Mouse (Mus musculus) intestine, embryonic 14.5 days (tissue): ENCODE measurements around the gene Ccl2. TPM values are rescaled to one million over a fixed set of nuclear protein-coding genes. Genes with fewer than 3 reads are reported as not detected.

Experiments used
- ATAC-seq: fragments of 200-750 bp; cut with Nextera tagmentation; replicated peaks from 2 replicates; pipeline ENCODE4 v1.8.0; 2017; ENCODE audit warnings: low read depth, moderate number of reproducible peaks, moderate TSS enrichment, moderate library complexity; ENCODE audit not compliant: low FRiP score, low TSS enrichment
- DNase-seq: peaks from one replicate; pipeline ENCODE4 v3.0.0-alpha.2; 2018; ENCODE audit warnings: low spot score
- H3K27ac ChIP-seq: fragments of 300-500 bp; sonication (generic); 2 replicates; pipeline ENCODE4 v1.5.1; 2014; ENCODE audit warnings: low read depth, mild to moderate bottlenecking, control low read depth
- H3K27me3 ChIP-seq: fragments of 300-500 bp; sonication (generic); replicated peaks from 2 replicates; pipeline ENCODE4 v1.6.1; 2014; ENCODE audit warnings: low read length, control low read depth; ENCODE audit not compliant: control insufficient read depth, insufficient read depth
- H3K36me3 ChIP-seq: fragments of 300-500 bp; sonication (generic); 2 replicates; pipeline ENCODE4 v1.6.1; 2014; ENCODE audit warnings: low read length, control low read depth; ENCODE audit not compliant: control insufficient read depth, insufficient read depth
- H3K4me1 ChIP-seq: fragments of 300-500 bp; sonication (generic); replicated peaks from 2 replicates; pipeline ENCODE4 v1.6.1; 2014; ENCODE audit warnings: low read length, control low read depth, mixed read lengths; ENCODE audit not compliant: control insufficient read depth, insufficient read depth
- H3K4me2 ChIP-seq: fragments of 300-500 bp; sonication (generic); 2 replicates; pipeline ENCODE4 v1.6.1; 2014; ENCODE audit warnings: low read length
- H3K4me3 ChIP-seq: fragments of 300-500 bp; sonication (generic); 2 replicates; pipeline ENCODE4 v1.5.1; 2014; ENCODE audit warnings: low read depth, low read length, control low read depth, mixed read lengths
- H3K9ac ChIP-seq: fragments of 300-500 bp; sonication (generic); 2 replicates; pipeline ENCODE4 v1.6.1; 2014; ENCODE audit warnings: mild to moderate bottlenecking, low read length
- H3K9me3 ChIP-seq: fragments of 300-500 bp; sonication (generic); 2 replicates; pipeline ENCODE4 v1.6.1; 2016; ENCODE audit warnings: low read length, control low read depth; ENCODE audit not compliant: control insufficient read depth
- WGBS: fragments of 180-500 bp; shearing (Covaris S2); extraction: QIAGEN DNeasy Blood & Tissue Kit; methylation state at CpG from one replicate; pipeline ENCODE4 v1.1.7; 2014; 5-methylcytosine and 5-hydroxymethylcytosine counted together
- polyA plus RNA-seq: library from polyadenylated mRNA; unstranded; fragments of >200 nt; fragmentation: Nextera tagmentation; extraction: Ambion mirVana; gene quantifications from 2 replicates; pipeline ENCODE4 v1.2.1, GENCODE M21; 2014

Ccl2 gene
- polyA plus RNA-seq, 1 experiment from 2014 or later, result 17.4 TPM

GRCm38 (mm10) chr11:82045471-82045870 is 10.1 kb downstream of the Ccl2 start, which contains the start of gene Ccl7:
TSS of gene Ccl7 (plus strand) at chr11:82045712.
- 70% methylated on average over 3 of the region's 3 CpGs for WGBS
- Histone ChIP-seq H3K36me3 (no peaks in the 10 kb centered on the region), H3K9ac (no peak within 1 kb of the TSS), H3K27ac (no peak within 1 kb of the TSS), H3K27me3 (no peaks in the 10 kb centered on the region), H3K4me3 (no peak within 1 kb of the TSS), H3K4me1 (no peaks in the 10 kb centered on the region), H3K4me2 (no peak within 1 kb of the TSS), H3K9me3 (no peaks in the 10 kb centered on the region)
- DNase-seq (no peak), ATAC-seq (no peak)

- no peak for ATAC-seq
- H3K36me3 ChIP-seq, result no peaks in the 10 kb centered on the region
Measured at GRCm38 (mm10) chr11:82047746-82048415, 12.5 kb downstream of the Ccl2 start.

DNA sequence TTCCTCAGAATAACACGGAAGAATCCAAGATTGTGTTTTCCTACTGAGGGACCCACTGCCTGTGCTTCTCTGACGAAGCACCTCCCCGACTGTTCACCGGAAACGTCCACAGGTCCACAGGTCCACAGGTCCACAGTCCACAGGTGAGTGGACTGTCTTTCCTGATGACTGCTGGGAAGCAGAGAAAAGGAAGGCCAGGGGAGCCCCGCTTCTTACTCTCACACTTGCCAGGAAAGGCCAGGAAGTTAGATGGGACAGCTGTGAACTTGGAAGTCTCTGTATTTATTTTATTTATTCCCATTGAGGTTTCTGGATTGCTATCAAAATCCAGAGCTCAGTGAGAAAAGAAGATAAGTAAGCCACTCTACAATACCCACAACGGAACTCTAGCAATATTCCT is 18.5 kb downstream of the Ccl2 start:
- no peak overlapping the region for H3K4me3 ChIP-seq
- no peak overlapping the region for H3K9ac ChIP-seq
- ATAC-seq (no peak), DNase-seq (no peak)
- WGBS, result 81% methylated on average over 7 of the region's 7 CpGs
- H3K4me1 ChIP-seq, result no peaks in the 10 kb centered on the region
- no peak overlapping the region for H3K27ac ChIP-seq
- no peaks in the 10 kb centered on the region for H3K9me3 ChIP-seq
- H3K36me3 ChIP-seq, result no peaks in the 10 kb centered on the region
- H3K27me3 ChIP-seq, result no peaks in the 10 kb centered on the region
- no peak overlapping the region for H3K4me2 ChIP-seq

More at GRCm38 (mm10) chr11:82047746-82048415, 12.5 kb downstream of the Ccl2 start:
- peak; percentile 63 for DNase-seq
- Histone ChIP-seq H3K4me3 (no peak overlapping the region), H3K9ac (no peak overlapping the region), H3K27ac (no peak overlapping the region), H3K9me3 (no peaks in the 10 kb centered on the region), H3K27me3 (no peaks in the 10 kb centered on the region), H3K4me2 (no peak overlapping the region), H3K4me1 (no peaks in the 10 kb centered on the region)
- WGBS, result 34% methylated on average over 6 of the region's 6 CpGs

DNA sequence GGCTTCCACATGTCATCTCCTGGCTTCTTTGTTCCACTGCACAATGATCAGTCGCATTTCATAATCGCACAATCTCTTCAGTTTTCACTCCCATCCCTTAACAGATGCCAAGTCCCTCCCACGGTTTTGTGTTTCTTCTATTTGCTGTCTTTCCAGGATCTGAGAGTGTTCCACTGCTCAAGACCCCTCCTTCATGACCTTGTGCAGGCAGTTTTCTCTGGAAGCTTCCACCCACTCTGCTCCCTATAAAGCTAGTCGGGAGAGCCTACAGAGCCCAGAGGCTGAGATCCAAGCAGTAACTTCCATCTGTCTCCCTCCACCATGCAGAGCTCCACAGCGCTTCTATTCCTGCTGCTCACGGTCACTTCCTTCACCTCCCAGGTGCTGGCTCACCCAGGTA is 22.3 kb downstream of the Ccl2 start, which contains the start of gene Ccl11:
TSS of gene Ccl11 (plus strand) at position 178 of the 400 bp plus-strand sequence.
- H3K27ac ChIP-seq, result no peak within 1 kb of the TSS
- ATAC-seq, result no peak
- no peaks in the 10 kb centered on the region for H3K4me1 ChIP-seq
- 67% methylated on average over 6 of the region's 6 CpGs for WGBS
- H3K4me2 ChIP-seq, result no peak within 1 kb of the TSS
- 0 out of 2 replicates have a peak within 1 kb of the TSS, but pooled peaks have one; percentile 15 for H3K9ac ChIP-seq
- H3K36me3 ChIP-seq, result no peaks in the 10 kb centered on the region
- H3K27me3 ChIP-seq, result no peaks in the 10 kb centered on the region
- H3K9me3 ChIP-seq, result no peaks in the 10 kb centered on the region
- peak within 1 kb of the TSS; percentile 15; the same call in 1 of the 2 replicates for H3K4me3 ChIP-seq
- no peak for DNase-seq

DNA sequence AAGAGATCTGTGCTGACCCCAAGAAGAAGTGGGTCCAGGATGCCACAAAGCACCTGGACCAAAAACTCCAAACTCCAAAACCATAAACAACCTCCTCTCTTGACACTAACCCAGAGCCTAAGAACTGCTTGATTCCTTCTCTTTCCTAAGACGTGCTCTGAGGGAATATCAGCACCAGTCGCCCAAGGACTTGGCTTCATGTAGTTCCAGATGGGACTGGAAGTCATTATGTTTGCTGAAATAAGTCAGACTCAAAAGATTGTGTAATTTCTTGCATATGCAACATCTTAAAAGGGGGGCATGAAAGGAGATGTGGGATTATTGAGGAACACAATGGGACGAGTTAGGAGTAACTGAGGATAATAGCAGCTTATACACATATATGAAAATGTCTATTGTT is 26.9 kb downstream of the Ccl2 start:
- no peaks in the 10 kb centered on the region for H3K4me1 ChIP-seq
- WGBS, result 83% methylated on average over 3 of the region's 3 CpGs
- H3K36me3 ChIP-seq, result no peaks in the 10 kb centered on the region
- no peaks in the 10 kb centered on the region for H3K9me3 ChIP-seq
- no peak overlapping the region for H3K4me2 ChIP-seq
- H3K9ac ChIP-seq, result no peak overlapping the region
- no peak overlapping the region for H3K27ac ChIP-seq
- H3K27me3 ChIP-seq, result no peaks in the 10 kb centered on the region
- H3K4me3 ChIP-seq, result no peak overlapping the region
- ATAC-seq, result no peak
- no peak for DNase-seq

GRCm38 (mm10) chr11:82063454-82063853 is 28.1 kb downstream of the Ccl2 start:
- Histone ChIP-seq H3K4me2 (no peak overlapping the region), H3K27ac (no peak overlapping the region), H3K9ac (no peak overlapping the region), H3K36me3 (no peaks in the 10 kb centered on the region), H3K9me3 (no peaks in the 10 kb centered on the region), H3K4me1 (no peaks in the 10 kb centered on the region), H3K4me3 (no peak overlapping the region), H3K27me3 (no peaks in the 10 kb centered on the region)
- WGBS, result 83% methylated on average over 2 of the region's 2 CpGs
- ATAC-seq, result no peak
- DNase-seq, result no peak

- no peak for DNase-seq
- no peak overlapping the region for H3K4me2 ChIP-seq
- H3K27me3 ChIP-seq, result no peaks in the 10 kb centered on the region
- no peaks in the 10 kb centered on the region for H3K9me3 ChIP-seq
- H3K4me1 ChIP-seq, result no peaks in the 10 kb centered on the region
- H3K36me3 ChIP-seq, result no peaks in the 10 kb centered on the region
- H3K4me3 ChIP-seq, result no peak overlapping the region
- no peak for ATAC-seq
- H3K9ac ChIP-seq, result no peak overlapping the region
- WGBS, result 75% methylated on average over 7 of the region's 7 CpGs
- H3K27ac ChIP-seq, result no peak overlapping the region
Measured at GRCm38 (mm10) chr11:82066953-82067571, 31.7 kb downstream of the Ccl2 start.

GRCm38 (mm10) chr11:82071076-82071475 is 35.7 kb downstream of the Ccl2 start:
- H3K9ac ChIP-seq, result no peak overlapping the region
- no peaks in the 10 kb centered on the region for H3K9me3 ChIP-seq
- ATAC-seq, result no peak
- H3K27ac ChIP-seq, result no peak overlapping the region
- no peaks in the 10 kb centered on the region for H3K27me3 ChIP-seq
- 80% methylated on average over 3 of the region's 3 CpGs for WGBS
- H3K4me3 ChIP-seq, result no peak overlapping the region
- H3K4me1 ChIP-seq, result no peaks in the 10 kb centered on the region
- no peaks in the 10 kb centered on the region for H3K36me3 ChIP-seq
- no peak for DNase-seq
- H3K4me2 ChIP-seq, result no peak overlapping the region

- Histone ChIP-seq H3K27ac (no peak overlapping the region), H3K36me3 (no peaks in the 10 kb centered on the region), H3K4me3 (no peak overlapping the region), H3K9me3 (no peaks in the 10 kb centered on the region), H3K9ac (no peak overlapping the region), H3K4me2 (no peak overlapping the region), H3K27me3 (no peaks in the 10 kb centered on the region), H3K4me1 (no peaks in the 10 kb centered on the region)
- ATAC-seq (no peak), DNase-seq (no peak)
- 86% methylated on average over 1 of the region's 1 CpGs for WGBS
Measured at GRCm38 (mm10) chr11:82072374-82072773, 37.0 kb downstream of the Ccl2 start.
